Comparison of ENCODE assay signal across 19 mouse cellular contexts in the genomic region with DNA sequence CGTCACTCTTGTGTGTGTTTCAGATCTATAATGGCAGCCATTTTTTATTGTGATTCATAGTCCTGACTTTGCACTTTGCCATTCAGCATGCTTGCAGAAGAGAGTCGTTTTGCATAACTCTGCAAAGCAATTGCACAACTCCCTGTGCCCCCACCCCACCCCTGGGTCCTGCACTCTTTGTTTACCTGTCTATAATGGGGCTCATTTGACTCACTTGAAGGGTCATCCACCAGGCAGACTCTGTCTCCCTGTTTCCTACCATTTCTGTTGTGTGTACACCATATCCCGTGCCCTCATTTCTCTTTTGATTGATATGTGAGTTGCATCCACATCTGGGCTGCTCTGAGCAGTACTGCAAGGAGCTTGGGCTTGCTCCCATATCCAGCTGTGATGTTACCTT.
"Had no signal": no experiment of that assay in that cellular context is flagged by ENCODE, and none has a peak within 500 bp of the region (broad histone marks: within the 10 kb centered on the region; RNA-seq: fewer than 3 reads in every experiment).

No protein-coding gene starts in this region.

- H3K36me3 ChIP-seq: neural tube, embryonic 13.5 days had no signal

- ATAC-seq: intestine, embryonic 15.5 days; midbrain, embryonic 16.5 days had no signal

- H3K4me3 ChIP-seq: intestine, embryonic 15.5 days; kidney, embryonic 15.5 days; left cerebral cortex, adult 2 months; midbrain, embryonic 12.5 days; myocyte; neural tube, embryonic 13.5 days; stomach, embryonic 15.5 days had no signal

- DNase-seq: kidney, adult 11 months; kidney, adult 8-10 months; kidney, postnatal 10 days; kidney, postnatal 36 days; lung, adult 2 months; lung, postnatal 14 days; lung, postnatal 4 days; retina, postnatal 1 day; right cerebral cortex, postnatal 25 days; spleen, adult 18-20 months; thymus, postnatal 25 days had no signal

- H3K4me2 ChIP-seq: intestine, embryonic 15.5 days; kidney, embryonic 15.5 days; midbrain, embryonic 12.5 days; neural tube, embryonic 13.5 days; stomach, embryonic 15.5 days had no signal

- H3K27me3 ChIP-seq: intestine, embryonic 15.5 days; kidney, embryonic 15.5 days; midbrain, embryonic 12.5 days; neural tube, embryonic 13.5 days; stomach, embryonic 15.5 days had no signal

- H3K9me3 ChIP-seq: intestine, embryonic 15.5 days; kidney, embryonic 15.5 days; midbrain, embryonic 12.5 days; neural tube, embryonic 13.5 days; stomach, embryonic 15.5 days had no signal

- H3K27ac ChIP-seq: intestine, embryonic 15.5 days; kidney, embryonic 15.5 days; left cerebral cortex, adult 2 months; midbrain, embryonic 12.5 days; neural tube, embryonic 13.5 days; stomach, embryonic 15.5 days had no signal

- H3K9ac ChIP-seq: intestine, embryonic 15.5 days; kidney, embryonic 15.5 days; midbrain, embryonic 12.5 days; neural tube, embryonic 13.5 days; stomach, embryonic 15.5 days had no signal
